Mouse (Mus musculus) hindbrain, embryonic 10.5 days (tissue): Measurements from ENCODE around the gene Mcrip1. TPM values are rescaled to one million over a fixed set of nuclear protein-coding genes. Genes with fewer than 3 reads are reported as not detected.
"Not testable (repeated sequence)": the region's sequence is repeated elsewhere in the genome, so short reads cannot be mapped to it uniquely, and the experiment has no call there.

Experiments
- DNase-seq: peaks from one replicate; pipeline ENCODE4 v3.0.0-alpha.2; 2017; ENCODE audit warnings: low spot score
- H3K27ac ChIP-seq: fragments of 300-500 bp; sonication (generic); 2 replicates; pipeline ENCODE4 v1.5.1; 2016; ENCODE audit warnings: mild to moderate bottlenecking, moderate library complexity
- H3K27me3 ChIP-seq: fragments of 300-500 bp; sonication (generic); 2 replicates; pipeline ENCODE4 v1.6.1; 2016; ENCODE audit warnings: mild to moderate bottlenecking; ENCODE audit not compliant: poor library complexity, insufficient read depth, severe bottlenecking
- H3K36me3 ChIP-seq: fragments of 300-500 bp; sonication (generic); 2 replicates; pipeline ENCODE4 v1.6.1; 2016; ENCODE audit warnings: mild to moderate bottlenecking, moderate library complexity
- H3K4me1 ChIP-seq: fragments of 300-500 bp; sonication (generic); replicated peaks from 2 replicates; pipeline ENCODE4 v1.6.1; 2016; ENCODE audit warnings: mild to moderate bottlenecking
- H3K4me3 ChIP-seq: fragments of 300-500 bp; sonication (generic); 2 replicates; pipeline ENCODE4 v1.5.1; 2016; ENCODE audit warnings: mild to moderate bottlenecking, moderate library complexity
- H3K9me3 ChIP-seq: fragments of 300-500 bp; sonication (generic); 2 replicates; pipeline ENCODE4 v1.6.1; 2016; ENCODE audit warnings: mild to moderate bottlenecking, moderate library complexity
- WGBS: fragments of 180-500 bp; shearing (Covaris S2); methylation state at CpG from one replicate; pipeline ENCODE4 v1.1.7; 2016; 5-methylcytosine and 5-hydroxymethylcytosine counted together
- polyA plus RNA-seq: library from polyadenylated mRNA; unstranded; fragments of >200 nt; fragmentation: Nextera tagmentation; extraction: Ambion mirVana; gene quantifications from 2 replicates; pipeline ENCODE4 v1.2.1, GENCODE M21; 2016

Gene Mcrip1
- polyA plus RNA-seq, 1 experiment from 2014 or later, result 261 TPM

- Histone ChIP-seq H3K27me3 (no peaks in the 10 kb centered on the region), H3K36me3 (peaks cover 48% of the 10 kb centered on the region), H3K27ac (peak overlapping the region; percentile 97), H3K4me1 (peaks cover 29% of the 10 kb centered on the region), H3K9me3 (no peaks in the 10 kb centered on the region), H3K4me3 (peak overlapping the region; percentile 100)
- WGBS, result 18% methylated on average over 11 of the region's 11 CpGs
- DNase-seq, result no peak
These were observed 22.4 kb upstream of the Mcrip1 start for GRCm38 (mm10) chr11:120571754-120572416.

GRCm38 (mm10) chr11:120571122-120571521, 21.6 kb upstream of the Mcrip1 start:
- 84% methylated on average over 3 of the region's 3 CpGs for WGBS
- Histone ChIP-seq H3K9me3 (no peaks in the 10 kb centered on the region), H3K4me3 (peak overlapping the region; percentile 100), H3K4me1 (peaks cover 29% of the 10 kb centered on the region), H3K27ac (peak overlapping the region; percentile 97; the same call in 1 of the 2 replicates), H3K36me3 (peaks cover 55% of the 10 kb centered on the region), H3K27me3 (no peaks in the 10 kb centered on the region)
- no peak for DNase-seq

- Histone ChIP-seq H3K27me3 (no peaks in the 10 kb centered on the region), H3K27ac (no peak overlapping the region), H3K4me3 (no peak overlapping the region), H3K9me3 (no peaks in the 10 kb centered on the region), H3K36me3 (peaks cover 83% of the 10 kb centered on the region), H3K4me1 (peaks cover 17% of the 10 kb centered on the region)
- WGBS, result 93% methylated on average over 6 of the region's 6 CpGs
- DNase-seq, result no peak
These were observed 18.8 kb upstream of the Mcrip1 start for GRCm38 (mm10) chr11:120568324-120568723.

GRCm38 (mm10) chr11:120565114-120565513, 15.6 kb upstream of the Mcrip1 start:
- DNase-seq, result no peak
- Histone ChIP-seq H3K4me3 (no peak overlapping the region), H3K9me3 (no peaks in the 10 kb centered on the region), H3K4me1 (no peaks in the 10 kb centered on the region), H3K27ac (no peak overlapping the region), H3K36me3 (peaks cover 100% of the 10 kb centered on the region), H3K27me3 (no peaks in the 10 kb centered on the region)
- WGBS, result 87% methylated on average over 9 of the region's 9 CpGs

- Histone ChIP-seq H3K36me3 (peaks cover 96% of the 10 kb centered on the region), H3K4me1 (no peaks in the 10 kb centered on the region), H3K4me3 (no peak overlapping the region), H3K9me3 (no peaks in the 10 kb centered on the region), H3K27me3 (no peaks in the 10 kb centered on the region), H3K27ac (no peak overlapping the region)
- DNase-seq, result no peak
- 95% methylated on average over 13 of the region's 13 CpGs for WGBS
These were observed 13.4 kb upstream of the Mcrip1 start for GRCm38 (mm10) chr11:120562949-120563348.

GRCm38 (mm10) chr11:120560952-120561728, 11.6 kb upstream of the Mcrip1 start:
- Histone ChIP-seq H3K36me3 (peaks cover 78% of the 10 kb centered on the region), H3K9me3 (peaks cover 8% of the 10 kb centered on the region; the same call in 1 of the 2 replicates), H3K4me3 (no peak overlapping the region), H3K27ac (no peak overlapping the region), H3K27me3 (no peaks in the 10 kb centered on the region), H3K4me1 (no peaks in the 10 kb centered on the region)
- DNase-seq, result no peak
- 95% methylated on average over 13 of the region's 13 CpGs for WGBS

- WGBS, result 88% methylated on average over 6 of the region's 6 CpGs
- peaks cover 55% of the 10 kb centered on the region for H3K36me3 ChIP-seq
- not testable (repeated sequence) for DNase-seq, H3K27me3 ChIP-seq, H3K4me3 ChIP-seq, H3K9me3 ChIP-seq, H3K4me1 ChIP-seq, H3K27ac ChIP-seq
These were observed 9.3 kb upstream of the Mcrip1 start for GRCm38 (mm10) chr11:120558843-120559242.

- peaks cover 8% of the 10 kb centered on the region; the same call in 1 of the 2 replicates for H3K9me3 ChIP-seq
- no peak overlapping the region for H3K27ac ChIP-seq
- peaks cover 6% of the 10 kb centered on the region for H3K4me1 ChIP-seq
- H3K27me3 ChIP-seq, result no peaks in the 10 kb centered on the region
- 91% methylated on average over 2 of the region's 2 CpGs for WGBS
- no peak overlapping the region for H3K4me3 ChIP-seq
- no peak for DNase-seq
- H3K36me3 ChIP-seq, result peaks cover 23% of the 10 kb centered on the region
These were observed 5.7 kb upstream of the Mcrip1 start for GRCm38 (mm10) chr11:120555260-120555659.

GRCm38 (mm10) chr11:120554834-120555233, 5.3 kb upstream of the Mcrip1 start:
- Histone ChIP-seq H3K4me1 (peaks cover 10% of the 10 kb centered on the region), H3K36me3 (peaks cover 18% of the 10 kb centered on the region), H3K9me3 (peaks cover 8% of the 10 kb centered on the region; the same call in 1 of the 2 replicates), H3K4me3 (no peak overlapping the region), H3K27ac (no peak overlapping the region), H3K27me3 (no peaks in the 10 kb centered on the region)
- no peak for DNase-seq
- WGBS, result 84% methylated on average over 7 of the region's 7 CpGs

- no peak overlapping the region for H3K4me3 ChIP-seq
- H3K4me1 ChIP-seq, result peaks cover 29% of the 10 kb centered on the region
- no peak overlapping the region for H3K27ac ChIP-seq
- H3K36me3 ChIP-seq, result peaks cover 7% of the 10 kb centered on the region; the same call in 1 of the 2 replicates
- H3K27me3 ChIP-seq, result no peaks in the 10 kb centered on the region
- 81% methylated on average over 5 of the region's 5 CpGs for WGBS
- DNase-seq, result no peak
- H3K9me3 ChIP-seq, result peaks cover 7% of the 10 kb centered on the region; the same call in 1 of the 2 replicates
These were observed 3.2 kb upstream of the Mcrip1 start for GRCm38 (mm10) chr11:120552736-120553135.

- peaks cover 35% of the 10 kb centered on the region for H3K4me1 ChIP-seq
- WGBS, result 93% methylated on average over 28 of the region's 28 CpGs
- H3K27ac ChIP-seq, result peak within 1 kb of the TSS; percentile 96
- peak within 1 kb of the TSS; percentile 100 for H3K4me3 ChIP-seq
- H3K36me3 ChIP-seq, result peaks cover 23% of the 10 kb centered on the region
- H3K27me3 ChIP-seq, result no peaks in the 10 kb centered on the region
- DNase-seq, result no peak
- H3K9me3 ChIP-seq, result no peaks in the 10 kb centered on the region
These were observed 1.4 kb upstream of the Mcrip1 start, which contains the start of gene Ppp1r27 for GRCm38 (mm10) chr11:120550810-120551440. Gene Ppp1r27, minus strand, starts transcription at chr11:120551132.

GRCm38 (mm10) chr11:120549986-120550809, 671 bp upstream of the Mcrip1 start:
- Histone ChIP-seq H3K27ac (peak overlapping the region; percentile 96), H3K4me1 (peaks cover 35% of the 10 kb centered on the region), H3K36me3 (peaks cover 30% of the 10 kb centered on the region), H3K4me3 (peak overlapping the region; percentile 100), H3K9me3 (no peaks in the 10 kb centered on the region), H3K27me3 (no peaks in the 10 kb centered on the region)
- WGBS, result 73% methylated on average over 11 of the region's 11 CpGs
- no peak for DNase-seq
